12 mouse cellular contexts compared by ENCODE assay signal in the genomic region with DNA sequence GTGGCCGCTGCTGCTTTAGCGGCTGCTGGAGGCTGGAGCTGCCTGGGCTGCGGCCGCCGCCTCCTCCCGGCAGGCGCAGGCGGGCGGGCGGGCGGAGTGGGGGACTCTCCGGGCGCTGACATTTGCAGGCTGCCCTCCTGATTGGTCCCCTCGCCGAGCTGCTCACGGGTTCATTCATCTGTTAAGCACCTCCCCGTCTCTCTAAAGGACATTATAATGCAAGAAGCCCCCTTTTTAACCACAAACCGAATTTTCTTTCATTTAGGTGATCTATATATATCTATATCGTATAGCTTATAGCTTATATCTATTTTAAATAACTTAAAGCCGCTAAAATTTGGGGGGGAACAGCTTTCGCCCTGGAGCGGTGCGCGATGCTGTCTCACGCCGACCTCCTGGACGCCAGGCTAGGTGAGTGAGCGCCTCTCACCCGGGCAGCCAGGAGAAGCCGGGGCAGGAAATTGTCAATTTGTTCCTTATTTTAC. TPM values are rescaled to one million over a fixed set of nuclear protein-coding genes. Genes with fewer than 3 reads are reported as not detected.
DNase-seq lines count a peak whose midpoint lies in the region; ATAC-seq and TF ChIP-seq lines count a peak whose summit lies in the region.
"Had no signal": no experiment of that assay in that cellular context is flagged by ENCODE, and none has a peak within 500 bp of the region (broad histone marks: within the 10 kb centered on the region; RNA-seq: fewer than 3 reads in every experiment).

A gene (plus strand): TSS at position 207 of the 485 bp plus-strand sequence.

- peaks cover 45% of the 10 kb centered on the region for H3K4me1 ChIP-seq in E14TG2a.4 (replicated peaks; ENCODE audit: low read depth, low read length)
- H3K4me1 ChIP-seq in forebrain, postnatal 0 days (ENCODE audit: insufficient read depth) = no peaks in the 10 kb centered on the region
- peaks cover 6% of the 10 kb centered on the region; the same call in 1 of the 2 replicates for H3K4me1 ChIP-seq in midbrain, embryonic 13.5 days (replicated peaks)

- no peak for TF ChIP-seq CTCF in E14TG2a.4 (conservative IDR thresholded peaks at IDR 0.05; ENCODE audit: low read length)
- no peak for TF ChIP-seq CTCF in forebrain, postnatal 0 days (IDR thresholded peaks at IDR 0.05; ENCODE audit: low read depth)

- peak; percentile 49 for DNase-seq in MN1 (ENCODE audit: low spot score)
- DNase-seq in forebrain, postnatal 0 days = peak; percentile 32
- DNase-seq in gastrocnemius, adult 8-10 months (ENCODE audit: low spot score in 2 of 2) = no peak
- no peak for DNase-seq in frontal cortex, adult 2 months (ENCODE audit: extremely low spot score in 1 of 2, low spot score in 1 of 2)
- DNase-seq in lung, postnatal 25 days (ENCODE audit: low spot score) = no peak
- DNase-seq: kidney, adult 8-10 months; lung, postnatal 14 days had no signal

- no peaks in the 10 kb centered on the region for H3K9me3 ChIP-seq in E14TG2a.4 (ENCODE audit: low read length)
- no peaks in the 10 kb centered on the region for H3K9me3 ChIP-seq in forebrain, postnatal 0 days (ENCODE audit: low read length)
- no peaks in the 10 kb centered on the region for H3K9me3 ChIP-seq in midbrain, embryonic 13.5 days
- H3K9me3 ChIP-seq: heart, embryonic 15.5 days; limb, embryonic 13.5 days had no signal

- no peak within 1 kb of the TSS for H3K9ac ChIP-seq in forebrain, postnatal 0 days
- no peak within 1 kb of the TSS for H3K9ac ChIP-seq in midbrain, embryonic 13.5 days (replicated peaks)
- H3K9ac ChIP-seq: heart, embryonic 15.5 days; limb, embryonic 13.5 days had no signal

- ATAC-seq in forebrain, postnatal 0 days = no peak
- ATAC-seq in midbrain, embryonic 13.5 days = peak; percentile 59

- H3K4me2 ChIP-seq in forebrain, postnatal 0 days (ENCODE audit: low read depth) = no peak within 1 kb of the TSS
- no peak within 1 kb of the TSS for H3K4me2 ChIP-seq in midbrain, embryonic 13.5 days (replicated peaks)
- H3K4me2 ChIP-seq: heart, embryonic 15.5 days; limb, embryonic 13.5 days had no signal

- peaks cover 80% of the 10 kb centered on the region for H3K27me3 ChIP-seq in E14TG2a.4 (ENCODE audit: insufficient read depth, low read length)
- H3K27me3 ChIP-seq in forebrain, postnatal 0 days (ENCODE audit: insufficient read depth, low read length) = peaks cover 67% of the 10 kb centered on the region
- H3K27me3 ChIP-seq in midbrain, embryonic 13.5 days = peaks cover 81% of the 10 kb centered on the region

- WGBS in forebrain, postnatal 0 days = 1% methylated on average over 26 of the region's 30 CpGs
- under 1% methylated on average over 29 of the region's 30 CpGs for WGBS in midbrain, embryonic 13.5 days

- peak within 1 kb of the TSS; percentile 63 for H3K4me3 ChIP-seq in E14TG2a.4 (replicated peaks; ENCODE audit: low read length)
- H3K4me3 ChIP-seq in forebrain, postnatal 0 days (ENCODE audit: low read depth, low read length) = no peak within 1 kb of the TSS
- peak within 1 kb of the TSS; percentile 23; the same call in 1 of the 2 replicates for H3K4me3 ChIP-seq in midbrain, embryonic 13.5 days (replicated peaks)
- H3K4me3 ChIP-seq: heart, embryonic 15.5 days had no signal

- H3K27ac ChIP-seq in forebrain, postnatal 0 days (ENCODE audit: low read depth, low read length) = no peak within 1 kb of the TSS
- H3K27ac ChIP-seq in midbrain, embryonic 13.5 days = no peak within 1 kb of the TSS
- H3K27ac ChIP-seq: heart, embryonic 15.5 days; limb, embryonic 13.5 days had no signal

- no peaks in the 10 kb centered on the region for H3K36me3 ChIP-seq in E14TG2a.4 (ENCODE audit: insufficient read depth, low read length)
- no peaks in the 10 kb centered on the region for H3K36me3 ChIP-seq in forebrain, postnatal 0 days (ENCODE audit: insufficient read depth)
- no peaks in the 10 kb centered on the region for H3K36me3 ChIP-seq in midbrain, embryonic 13.5 days
- H3K36me3 ChIP-seq: heart, embryonic 15.5 days; limb, embryonic 13.5 days had no signal

RNA-seq across cellular contexts. Expression of the gene that starts here (rescaled TPM):
- 1.1 and 4.3 TPM in 2 replicates for total RNA-seq in forebrain, postnatal 0 days (2014; rRNA removed)
- polyA plus RNA-seq in forebrain, postnatal 0 days (2015; fragmentation: Nextera tagmentation; extraction: Ambion mirVana) = 0.57 and 1.5 TPM in 2 replicates
- polyA plus RNA-seq in midbrain, embryonic 13.5 days (2015; fragmentation: Nextera tagmentation; extraction: Ambion mirVana) = 5.3 and 5.4 TPM in 2 replicates
- total RNA-seq in gastrocnemius, adult 8-10 months (2022) = not detected
- polyA plus RNA-seq in frontal cortex, adult 2 months (2012; rRNA removed) = 0.10 and 0.17 TPM in 2 replicates
- total RNA-seq: neutrophil, adult 5-6 weeks had no signal
- polyA plus RNA-seq: heart, embryonic 15.5 days; limb, embryonic 13.5 days had no signal

Comparison
In these comparisons a context has a peak if more than half of its experiments do, and no peak if none do; other contexts are left out.
1. DNase-seq: peak in MN1 (single experiment) and forebrain, postnatal 0 days (single experiment); none in gastrocnemius, adult 8-10 months (0 of 2), frontal cortex, adult 2 months (0 of 2) and lung, postnatal 25 days (single experiment).